Mouse (Mus musculus) cerebellum, adult 2 months (tissue): ENCODE data around the gene Crb1.

Experiments used
- CTCF ChIP-seq: fragments of 200-500 bp; IDR thresholded peaks from 2 replicates; pipeline ENCODE4 v1.5.1; 2011; ENCODE audit warnings: low read depth, mild to moderate bottlenecking, control low read depth, low read length, moderate library complexity, borderline replicate concordance; ENCODE audit not compliant: insufficient read depth
- POLR2A ChIP-seq: fragments of 200-500 bp; IDR thresholded peaks from 2 replicates; pipeline ENCODE4 v1.6.1; 2011; ENCODE audit warnings: low read length, control low read depth, borderline replicate concordance; ENCODE audit not compliant: insufficient read depth

DNA sequence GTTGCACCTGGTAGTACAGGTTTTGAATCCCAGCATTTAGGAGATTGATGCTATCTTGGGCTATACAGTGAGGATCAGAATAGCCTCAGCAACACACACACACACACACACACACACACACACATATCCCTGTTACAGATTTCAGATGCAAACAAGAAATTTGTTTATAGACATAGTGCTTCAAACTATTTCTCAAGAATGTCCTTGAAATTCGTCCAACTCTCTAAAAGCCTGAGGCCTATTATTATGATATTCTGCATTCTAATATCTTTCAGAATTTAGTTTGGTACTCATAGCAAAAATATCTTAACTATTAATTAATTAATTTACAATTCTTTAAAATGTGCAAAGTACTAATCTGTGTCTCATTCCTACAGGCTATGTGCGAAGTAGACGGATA is 124.9 kb downstream of the Crb1 start:
- TF ChIP-seq CTCF: no peak
- no peak for TF ChIP-seq POLR2A
